Mouse (Mus musculus): Measurements from ENCODE around the gene Olfr270. TPM values are rescaled to one million over a fixed set of nuclear protein-coding genes. Genes with fewer than 3 reads are reported as not detected.

Gene Olfr270
- polyA plus RNA-seq, 1 experiment from 2014 or later: not detected

- Histone ChIP-seq H3K9me3 (ENCODE audit: control insufficient read depth) (no peaks in the 10 kb centered on the region), H3K4me3 (ENCODE audit: low read depth, low read length) (no peak overlapping the region), H3K4me2 (replicated peaks; ENCODE audit: low read depth) (no peak overlapping the region), H3K27ac (ENCODE audit: low read depth, low read length) (no peak overlapping the region), H3K36me3 (ENCODE audit: control insufficient read depth, insufficient read depth) (no peaks in the 10 kb centered on the region), H3K9ac (ENCODE audit: low read depth, low read length) (no peak overlapping the region), H3K4me1 (replicated peaks; ENCODE audit: control insufficient read depth, insufficient read depth, low read length) (no peaks in the 10 kb centered on the region), H3K27me3 (replicated peaks; ENCODE audit: control insufficient read depth, insufficient read depth, low read length) (no peaks in the 10 kb centered on the region)
- TF ChIP-seq CTCF (IDR thresholded peaks at IDR 0.05; ENCODE audit: low read depth): peak; percentile 40
- ATAC-seq: no peak
- 57% methylated on average over 4 of the region's 4 CpGs for WGBS
Observed at GRCm38 (mm10) chr4:53009183-53009582, 44.8 kb downstream of the Olfr270 start.

- H3K27ac ChIP-seq (ENCODE audit: low read depth, low read length): no peak overlapping the region
- no peaks in the 10 kb centered on the region for H3K9me3 ChIP-seq (ENCODE audit: control insufficient read depth)
- H3K36me3 ChIP-seq (ENCODE audit: control insufficient read depth, insufficient read depth): peaks cover under 1% of the 10 kb centered on the region; the same call in 1 of the 2 replicates
- no peak overlapping the region for H3K4me2 ChIP-seq (replicated peaks; ENCODE audit: low read depth)
- TF ChIP-seq CTCF (IDR thresholded peaks at IDR 0.05; ENCODE audit: low read depth): no peak
- no peaks in the 10 kb centered on the region for H3K4me1 ChIP-seq (replicated peaks; ENCODE audit: control insufficient read depth, insufficient read depth, low read length)
- WGBS: 92% methylated on average over 4 of the region's 4 CpGs
- no peak overlapping the region for H3K4me3 ChIP-seq (ENCODE audit: low read depth, low read length)
- no peaks in the 10 kb centered on the region for H3K27me3 ChIP-seq (replicated peaks; ENCODE audit: control insufficient read depth, insufficient read depth, low read length)
- no peak for ATAC-seq
- no peak overlapping the region for H3K9ac ChIP-seq (ENCODE audit: low read depth, low read length)
Observed at GRCm38 (mm10) chr4:53009871-53010270, 45.5 kb downstream of the Olfr270 start.

- Histone ChIP-seq H3K9ac (ENCODE audit: low read depth, low read length) (peak within 1 kb of the TSS; percentile 86), H3K4me3 (ENCODE audit: low read depth, low read length) (peak within 1 kb of the TSS; percentile 89), H3K27ac (ENCODE audit: low read depth, low read length) (peak within 1 kb of the TSS; percentile 88), H3K4me1 (replicated peaks; ENCODE audit: control insufficient read depth, insufficient read depth, low read length) (no peaks in the 10 kb centered on the region), H3K9me3 (ENCODE audit: control insufficient read depth) (no peaks in the 10 kb centered on the region), H3K4me2 (replicated peaks; ENCODE audit: low read depth) (peak within 1 kb of the TSS; percentile 67), H3K27me3 (replicated peaks; ENCODE audit: control insufficient read depth, insufficient read depth, low read length) (no peaks in the 10 kb centered on the region), H3K36me3 (ENCODE audit: control insufficient read depth, insufficient read depth) (peaks cover 14% of the 10 kb centered on the region)
- WGBS: under 1% methylated on average over 63 of the region's 63 CpGs
- peak; percentile 99 for ATAC-seq
- no peak for TF ChIP-seq CTCF (IDR thresholded peaks at IDR 0.05; ENCODE audit: low read depth)
Observed at GRCm38 (mm10) chr4:53011732-53012361, 47.5 kb downstream of the Olfr270 start, which contains the start of gene Nipsnap3b. Gene Nipsnap3b, plus strand, starts transcription at chr4:53011880.

- no peaks in the 10 kb centered on the region for H3K27me3 ChIP-seq (replicated peaks; ENCODE audit: control insufficient read depth, insufficient read depth, low read length)
- no peak for ATAC-seq
- H3K4me3 ChIP-seq (ENCODE audit: low read depth, low read length): no peak overlapping the region
- H3K9me3 ChIP-seq (ENCODE audit: control insufficient read depth): no peaks in the 10 kb centered on the region
- H3K9ac ChIP-seq (ENCODE audit: low read depth, low read length): no peak overlapping the region
- peaks cover 27% of the 10 kb centered on the region for H3K36me3 ChIP-seq (ENCODE audit: control insufficient read depth, insufficient read depth)
- no peaks in the 10 kb centered on the region for H3K4me1 ChIP-seq (replicated peaks; ENCODE audit: control insufficient read depth, insufficient read depth, low read length)
- TF ChIP-seq CTCF (IDR thresholded peaks at IDR 0.05; ENCODE audit: low read depth): no peak
- WGBS: 94% methylated on average over 7 of the region's 7 CpGs
- no peak overlapping the region for H3K4me2 ChIP-seq (replicated peaks; ENCODE audit: low read depth)
- H3K27ac ChIP-seq (ENCODE audit: low read depth, low read length): no peak overlapping the region
Observed at GRCm38 (mm10) chr4:53014421-53014820, 50.1 kb downstream of the Olfr270 start.

GRCm38 (mm10) chr4:53015024-53015423 is 50.7 kb downstream of the Olfr270 start:
- H3K27me3 ChIP-seq (replicated peaks; ENCODE audit: control insufficient read depth, insufficient read depth, low read length): no peaks in the 10 kb centered on the region
- no peak overlapping the region for H3K4me3 ChIP-seq (ENCODE audit: low read depth, low read length)
- H3K4me2 ChIP-seq (replicated peaks; ENCODE audit: low read depth): no peak overlapping the region
- peaks cover 33% of the 10 kb centered on the region for H3K36me3 ChIP-seq (ENCODE audit: control insufficient read depth, insufficient read depth)
- TF ChIP-seq CTCF (IDR thresholded peaks at IDR 0.05; ENCODE audit: low read depth): no peak
- WGBS: 92% methylated on average over 3 of the region's 3 CpGs
- H3K9me3 ChIP-seq (ENCODE audit: control insufficient read depth): no peaks in the 10 kb centered on the region
- H3K4me1 ChIP-seq (replicated peaks; ENCODE audit: control insufficient read depth, insufficient read depth, low read length): no peaks in the 10 kb centered on the region
- H3K9ac ChIP-seq (ENCODE audit: low read depth, low read length): no peak overlapping the region
- no peak overlapping the region for H3K27ac ChIP-seq (ENCODE audit: low read depth, low read length)
- ATAC-seq: no peak

GRCm38 (mm10) chr4:53018392-53018791 is 54.0 kb downstream of the Olfr270 start:
- Histone ChIP-seq H3K27me3 (replicated peaks; ENCODE audit: control insufficient read depth, insufficient read depth, low read length) (no peaks in the 10 kb centered on the region), H3K9me3 (ENCODE audit: control insufficient read depth) (no peaks in the 10 kb centered on the region), H3K36me3 (ENCODE audit: control insufficient read depth, insufficient read depth) (peaks cover 57% of the 10 kb centered on the region), H3K4me1 (replicated peaks; ENCODE audit: control insufficient read depth, insufficient read depth, low read length) (no peaks in the 10 kb centered on the region), H3K9ac (ENCODE audit: low read depth, low read length) (no peak overlapping the region), H3K27ac (ENCODE audit: low read depth, low read length) (no peak overlapping the region), H3K4me2 (replicated peaks; ENCODE audit: low read depth) (no peak overlapping the region), H3K4me3 (ENCODE audit: low read depth, low read length) (no peak overlapping the region)
- WGBS: 100% methylated on average over 1 of the region's 1 CpGs
- ATAC-seq: no peak
- TF ChIP-seq CTCF (IDR thresholded peaks at IDR 0.05; ENCODE audit: low read depth): no peak

Other genes starting within 250 kb of the Olfr270 start
- gene Olfr275, start 149.9 kb upstream of the Olfr270 start, polyA plus RNA-seq (2015; fragmentation: Nextera tagmentation; extraction: Ambion mirVana): not detected in 2 replicates
- not detected in 2 replicates for gene Olfr273, start 105.3 kb upstream of the Olfr270 start, polyA plus RNA-seq (2015; fragmentation: Nextera tagmentation; extraction: Ambion mirVana)
- not detected in 2 replicates for gene Olfr272, start 45.4 kb upstream of the Olfr270 start, polyA plus RNA-seq (2015; fragmentation: Nextera tagmentation; extraction: Ambion mirVana)
- gene Nipsnap3a, start 24.7 kb downstream of the Olfr270 start, polyA plus RNA-seq (2015; fragmentation: Nextera tagmentation; extraction: Ambion mirVana): not detected in 2 replicates
- 192 and 196 TPM in 2 replicates for gene Nipsnap3b, start 47.3 kb downstream of the Olfr270 start, polyA plus RNA-seq (2015; fragmentation: Nextera tagmentation; extraction: Ambion mirVana)
- gene Abca1, start 195.3 kb downstream of the Olfr270 start, polyA plus RNA-seq (2015; fragmentation: Nextera tagmentation; extraction: Ambion mirVana): 1.4 and 1.5 TPM in 2 replicates

Data from intestine, postnatal 0 days (tissue).